Mouse (Mus musculus) forebrain, embryonic 14.5 days (tissue): ENCODE results near the gene Noc3l. TPM values are rescaled to one million over a fixed set of nuclear protein-coding genes. Genes with fewer than 3 reads are reported as not detected.

Source experiments
- ATAC-seq: fragments of 200-750 bp; cut with Nextera tagmentation; 2 replicates; pipeline ENCODE4 v1.8.0; 2017; ENCODE audit warnings: mild to moderate bottlenecking, moderate library complexity
- DNase-seq: peaks from one replicate; pipeline ENCODE4 v3.0.0-alpha.2; 2015; ENCODE audit warnings: low spot score
- H3K27ac ChIP-seq: fragments of 300-500 bp; sonication (generic); 2 replicates; pipeline ENCODE4 v1.5.1; 2014; ENCODE audit warnings: low read depth, mild to moderate bottlenecking, control low read depth, low read length, moderate library complexity
- H3K27me3 ChIP-seq: fragments of 300-500 bp; sonication (generic); replicated peaks from 2 replicates; pipeline ENCODE4 v1.6.1; 2014; ENCODE audit warnings: low read length, control low read depth, mixed read lengths; ENCODE audit not compliant: control insufficient read depth, insufficient read depth
- H3K36me3 ChIP-seq: fragments of 300-500 bp; sonication (generic); 2 replicates; pipeline ENCODE4 v1.6.1; 2014; ENCODE audit warnings: low read length, control low read depth; ENCODE audit not compliant: control insufficient read depth, insufficient read depth
- H3K4me1 ChIP-seq: fragments of 300-500 bp; sonication (generic); 2 replicates; pipeline ENCODE4 v1.6.1; 2014; ENCODE audit warnings: antibody characterized with exemption, low read length, control low read depth; ENCODE audit not compliant: control insufficient read depth, insufficient read depth
- H3K4me2 ChIP-seq: fragments of 300-500 bp; sonication (generic); 2 replicates; pipeline ENCODE4 v1.6.1; 2014; ENCODE audit warnings: mild to moderate bottlenecking, control low read depth, low read length
- H3K4me3 ChIP-seq: fragments of 300-500 bp; sonication (generic); 2 replicates; pipeline ENCODE4 v1.5.1; 2014; ENCODE audit warnings: low read depth, low read length, control low read depth
- H3K9ac ChIP-seq: fragments of 300-500 bp; sonication (generic); 2 replicates; pipeline ENCODE4 v1.6.1; 2014; ENCODE audit warnings: mild to moderate bottlenecking, low read length, control low read depth, moderate library complexity
- H3K9me3 ChIP-seq: fragments of 300-500 bp; sonication (generic); replicated peaks from 2 replicates; pipeline ENCODE4 v1.6.1; 2016; ENCODE audit warnings: low read length, control low read depth, mixed read lengths; ENCODE audit not compliant: control insufficient read depth
- WGBS: fragments of 180-500 bp; shearing (Covaris S2); extraction: QIAGEN DNeasy Blood & Tissue Kit; methylation state at CpG from one replicate; pipeline ENCODE4 v1.1.7; 2014; 5-methylcytosine and 5-hydroxymethylcytosine counted together
- polyA plus RNA-seq: library from polyadenylated mRNA; unstranded; fragments of >200 nt; fragmentation: Nextera tagmentation; extraction: Ambion mirVana; gene quantifications from 2 replicates; pipeline ENCODE4 v1.2.1, GENCODE M21; 2014

Noc3l gene
- polyA plus RNA-seq, 1 experiment from 2014 or later: 6.4 TPM

- no peak overlapping the region for H3K27ac ChIP-seq
- no peak for DNase-seq
- no peaks in the 10 kb centered on the region for H3K9me3 ChIP-seq
- no peaks in the 10 kb centered on the region for H3K36me3 ChIP-seq
- H3K27me3 ChIP-seq: no peaks in the 10 kb centered on the region
- no peak overlapping the region for H3K4me3 ChIP-seq
- no peak for ATAC-seq
- WGBS: 46% methylated on average over 6 of the region's 6 CpGs
- no peaks in the 10 kb centered on the region for H3K4me1 ChIP-seq
- no peak overlapping the region for H3K9ac ChIP-seq
- H3K4me2 ChIP-seq: no peak overlapping the region
These were observed 72.5 kb downstream of the Noc3l start for GRCm38 (mm10) chr19:38746492-38747014.

GRCm38 (mm10) chr19:38745810-38746491 is 73.1 kb downstream of the Noc3l start:
- no peak for ATAC-seq
- WGBS: 65% methylated on average over 10 of the region's 10 CpGs
- Histone ChIP-seq H3K27ac (no peak overlapping the region), H3K4me2 (no peak overlapping the region), H3K9me3 (no peaks in the 10 kb centered on the region), H3K36me3 (no peaks in the 10 kb centered on the region), H3K4me3 (no peak overlapping the region), H3K4me1 (no peaks in the 10 kb centered on the region), H3K27me3 (no peaks in the 10 kb centered on the region), H3K9ac (no peak overlapping the region)
- no peak for DNase-seq

- H3K4me2 ChIP-seq: no peak overlapping the region
- no peak overlapping the region for H3K4me3 ChIP-seq
- no peaks in the 10 kb centered on the region for H3K27me3 ChIP-seq
- H3K4me1 ChIP-seq: no peaks in the 10 kb centered on the region
- no peaks in the 10 kb centered on the region for H3K36me3 ChIP-seq
- no peak for DNase-seq
- no peak for ATAC-seq
- H3K9me3 ChIP-seq: no peaks in the 10 kb centered on the region
- 92% methylated on average over 8 of the region's 8 CpGs for WGBS
- H3K9ac ChIP-seq: no peak overlapping the region
- H3K27ac ChIP-seq: no peak overlapping the region
These were observed 74.5 kb downstream of the Noc3l start for GRCm38 (mm10) chr19:38744546-38744945.

Other genes starting within 250 kb of the Noc3l start
- 5.9 and 6.2 TPM in 2 replicates for gene Tbc1d12, start 17.3 kb upstream of the Noc3l start, polyA plus RNA-seq
- 25.4 and 27.8 TPM in 2 replicates for gene Hells, start 111.7 kb upstream of the Noc3l start, polyA plus RNA-seq
- gene Cyp2c55, start 187.8 kb upstream of the Noc3l start, polyA plus RNA-seq: not detected in 2 replicates
- not detected in 2 replicates for gene Cyp2c65, start 241.8 kb upstream of the Noc3l start, polyA plus RNA-seq